Mouse (Mus musculus) midbrain, embryonic 10.5 days (tissue): ENCODE results near the gene Sgms1. TPM values are rescaled to one million over a fixed set of nuclear protein-coding genes. Genes with fewer than 3 reads are reported as not detected.

Source experiments
- DNase-seq: peaks from one replicate; pipeline ENCODE4 v3.0.0-alpha.2; 2017; ENCODE audit warnings: low spot score
- H3K27ac ChIP-seq: fragments of 300-500 bp; sonication (generic); replicated peaks from 2 replicates; pipeline ENCODE4 v1.5.1; 2016; ENCODE audit warnings: mild to moderate bottlenecking
- H3K27me3 ChIP-seq: fragments of 300-500 bp; sonication (generic); 2 replicates; pipeline ENCODE4 v1.6.1; 2016; ENCODE audit warnings: low read depth, mild to moderate bottlenecking; ENCODE audit not compliant: poor library complexity, severe bottlenecking
- H3K36me3 ChIP-seq: fragments of 300-500 bp; sonication (generic); 2 replicates; pipeline ENCODE4 v1.6.1; 2016; ENCODE audit warnings: mild to moderate bottlenecking, moderate library complexity
- H3K4me1 ChIP-seq: fragments of 300-500 bp; sonication (generic); 2 replicates; pipeline ENCODE4 v1.6.1; 2016
- H3K4me3 ChIP-seq: fragments of 300-500 bp; sonication (generic); 2 replicates; pipeline ENCODE4 v1.5.1; 2016; ENCODE audit warnings: mild to moderate bottlenecking, moderate library complexity
- H3K9me3 ChIP-seq: fragments of 300-500 bp; sonication (generic); replicated peaks from 2 replicates; pipeline ENCODE4 v1.6.1; 2016; ENCODE audit warnings: mild to moderate bottlenecking
- WGBS: fragments of 180-500 bp; shearing (Covaris S2); methylation state at CpG from one replicate; pipeline ENCODE4 v1.1.7; 2016; 5-methylcytosine and 5-hydroxymethylcytosine counted together
- polyA plus RNA-seq: library from polyadenylated mRNA; unstranded; fragments of >200 nt; fragmentation: Nextera tagmentation; extraction: Ambion mirVana; gene quantifications from 2 replicates; pipeline ENCODE4 v1.2.1, GENCODE M21; 2016

Gene Sgms1
- polyA plus RNA-seq, 1 experiment from 2014 or later = 13.1 TPM

DNA sequence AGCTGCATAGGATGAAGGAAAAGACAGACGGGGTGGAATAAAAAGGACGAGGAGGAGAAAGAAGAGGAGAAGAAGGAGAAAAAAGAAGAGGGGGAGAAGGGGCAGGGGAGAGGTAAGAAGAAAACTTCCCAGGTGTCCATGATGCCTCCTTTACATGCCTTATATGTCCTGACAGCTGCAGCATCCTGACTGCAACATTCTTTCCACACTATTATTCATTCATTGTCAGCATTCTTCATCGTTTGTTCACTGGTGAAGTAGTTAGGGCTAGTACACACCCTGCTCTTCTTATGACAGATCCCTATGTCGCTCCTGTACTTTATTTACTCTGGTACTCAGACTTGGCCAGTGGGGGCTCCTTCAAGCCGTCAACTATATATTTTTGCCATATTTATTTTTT, 98.4 kb downstream of the Sgms1 start:
- whole genome bisulfite sequencing = 89% methylated on average over 5 of the region's 5 CpGs
- no peak for DNase-seq
- H3K27me3 ChIP-seq = no peaks in the 10 kb centered on the region
- H3K4me3 ChIP-seq = no peak overlapping the region
- H3K9me3 ChIP-seq = no peaks in the 10 kb centered on the region
- no peak overlapping the region for H3K27ac ChIP-seq
- H3K36me3 ChIP-seq = no peaks in the 10 kb centered on the region
- peaks cover 25% of the 10 kb centered on the region for H3K4me1 ChIP-seq

DNA sequence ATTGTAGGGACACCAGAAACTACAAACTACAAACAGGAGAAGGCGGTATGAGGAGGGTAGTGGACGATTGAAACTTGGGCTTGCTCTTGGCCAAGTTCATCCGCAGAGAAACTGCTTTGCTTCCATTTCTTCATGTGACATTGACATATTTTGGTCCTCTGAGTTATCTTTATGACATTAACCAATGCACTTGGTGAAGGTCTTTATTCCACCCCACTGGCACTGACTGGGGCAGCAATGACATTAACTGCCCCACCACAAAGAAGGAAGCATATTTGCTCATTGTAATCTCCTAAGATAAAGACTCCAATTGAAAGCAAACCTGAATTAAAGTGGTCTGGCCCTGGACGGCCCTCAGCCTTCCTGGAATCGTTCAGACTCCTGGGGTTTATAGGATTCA, 100.6 kb downstream of the Sgms1 start:
- H3K4me3 ChIP-seq = no peak overlapping the region
- H3K4me1 ChIP-seq = peaks cover 25% of the 10 kb centered on the region
- H3K36me3 ChIP-seq = no peaks in the 10 kb centered on the region
- 69% methylated on average over 5 of the region's 5 CpGs for WGBS
- H3K27me3 ChIP-seq = no peaks in the 10 kb centered on the region
- H3K27ac ChIP-seq = no peak overlapping the region
- no peaks in the 10 kb centered on the region for H3K9me3 ChIP-seq
- DNase-seq = no peak

DNA sequence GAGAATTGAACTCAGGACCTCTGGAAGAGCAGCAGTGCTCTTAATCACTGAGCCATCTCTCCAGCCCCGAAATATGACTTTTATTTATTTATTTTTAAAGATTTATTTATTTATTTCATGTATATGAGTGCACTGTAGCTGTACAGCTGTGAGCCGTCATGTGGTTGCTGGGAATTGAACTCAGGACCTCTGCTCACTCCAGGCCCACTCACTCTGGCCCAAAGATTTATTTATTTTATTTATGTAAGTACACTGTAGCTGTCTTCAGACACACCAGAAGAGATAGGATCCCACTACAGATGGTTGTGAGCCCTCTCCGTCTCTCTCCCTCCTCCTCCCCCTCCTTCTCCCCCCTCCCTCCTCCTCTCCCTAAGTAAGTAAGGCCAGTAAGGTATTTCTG, 101.7 kb downstream of the Sgms1 start:
- Histone ChIP-seq H3K27me3 (no peaks in the 10 kb centered on the region), H3K4me1 (peaks cover 14% of the 10 kb centered on the region), H3K36me3 (no peaks in the 10 kb centered on the region), H3K4me3 (no peak overlapping the region), H3K27ac (no peak overlapping the region), H3K9me3 (no peaks in the 10 kb centered on the region)
- 75% methylated on average over 3 of the region's 3 CpGs for WGBS
- no peak for DNase-seq

- Histone ChIP-seq H3K27me3 (no peaks in the 10 kb centered on the region), H3K9me3 (no peaks in the 10 kb centered on the region), H3K4me1 (peaks cover 14% of the 10 kb centered on the region), H3K36me3 (no peaks in the 10 kb centered on the region), H3K27ac (no peak overlapping the region), H3K4me3 (no peak overlapping the region)
- no peak for DNase-seq
- WGBS = 88% methylated on average over 3 of the region's 3 CpGs
These were observed 104.1 kb downstream of the Sgms1 start for GRCm38 (mm10) chr19:32285455-32285831.

- Histone ChIP-seq H3K4me1 (peaks cover 14% of the 10 kb centered on the region), H3K27me3 (no peaks in the 10 kb centered on the region), H3K9me3 (no peaks in the 10 kb centered on the region), H3K36me3 (no peaks in the 10 kb centered on the region), H3K27ac (no peak overlapping the region), H3K4me3 (no peak overlapping the region)
- no peak for DNase-seq
- 91% methylated on average over 5 of the region's 5 CpGs for WGBS
These were observed 104.6 kb downstream of the Sgms1 start for GRCm38 (mm10) chr19:32284681-32285454.

GRCm38 (mm10) chr19:32281917-32282316, 107.6 kb downstream of the Sgms1 start:
- Histone ChIP-seq H3K27me3 (no peaks in the 10 kb centered on the region), H3K9me3 (no peaks in the 10 kb centered on the region), H3K4me1 (no peaks in the 10 kb centered on the region), H3K27ac (no peak overlapping the region), H3K36me3 (no peaks in the 10 kb centered on the region), H3K4me3 (no peak overlapping the region)
- 75% methylated on average over 4 of the region's 4 CpGs for WGBS
- DNase-seq = no peak

DNA sequence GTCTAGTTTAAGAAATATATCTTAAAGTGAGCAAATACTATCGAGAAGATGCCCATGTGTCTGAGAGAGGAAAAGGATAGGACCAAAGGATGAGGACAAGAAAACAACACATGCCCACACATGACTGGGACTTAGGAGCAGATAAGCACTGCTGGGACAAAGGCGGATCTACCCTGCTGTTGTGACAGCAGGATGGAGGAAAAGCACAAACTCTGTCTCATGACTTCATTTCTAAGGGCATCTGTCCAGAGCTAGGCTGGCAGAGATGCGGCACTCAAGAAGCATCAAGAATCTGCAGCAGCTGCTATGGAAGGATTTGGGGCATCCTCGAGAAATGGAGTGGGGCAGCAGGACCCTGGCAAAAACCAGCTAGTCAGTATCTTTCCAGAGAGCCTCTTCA, 109.1 kb downstream of the Sgms1 start:
- Histone ChIP-seq H3K27ac (no peak overlapping the region), H3K27me3 (no peaks in the 10 kb centered on the region), H3K4me1 (peaks cover 5% of the 10 kb centered on the region; the same call in 1 of the 2 replicates), H3K36me3 (no peaks in the 10 kb centered on the region), H3K4me3 (no peak overlapping the region), H3K9me3 (no peaks in the 10 kb centered on the region)
- no peak for DNase-seq
- 85% methylated on average over 4 of the region's 4 CpGs for WGBS

GRCm38 (mm10) chr19:32279400-32279799, 110.1 kb downstream of the Sgms1 start:
- no peaks in the 10 kb centered on the region for H3K36me3 ChIP-seq
- no peak overlapping the region for H3K4me3 ChIP-seq
- no peak for DNase-seq
- H3K27ac ChIP-seq = no peak overlapping the region
- 94% methylated on average over 6 of the region's 6 CpGs for WGBS
- H3K9me3 ChIP-seq = no peaks in the 10 kb centered on the region
- H3K27me3 ChIP-seq = no peaks in the 10 kb centered on the region
- H3K4me1 ChIP-seq = peaks cover 5% of the 10 kb centered on the region; the same call in 1 of the 2 replicates

DNA sequence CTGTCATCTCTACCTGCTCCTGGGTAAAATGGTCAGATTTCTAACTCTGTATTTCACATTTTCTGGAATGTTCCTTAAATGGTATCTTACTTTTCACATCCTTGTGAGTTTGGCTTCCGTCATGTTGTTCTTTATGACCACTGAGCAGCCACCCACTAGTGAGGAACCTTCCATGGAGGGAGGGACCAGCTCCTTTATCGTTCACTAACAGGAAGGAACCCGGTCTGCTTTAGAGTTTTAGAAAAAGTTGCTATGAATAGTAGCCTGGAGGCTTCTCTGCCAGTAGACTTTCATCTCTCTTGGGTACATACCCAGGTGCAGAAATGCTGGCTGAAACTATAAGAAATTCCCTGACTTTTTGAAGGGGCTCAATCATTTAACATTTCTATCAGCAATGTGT, 111.6 kb downstream of the Sgms1 start:
- no peak overlapping the region for H3K4me3 ChIP-seq
- H3K27me3 ChIP-seq = no peaks in the 10 kb centered on the region
- DNase-seq = no peak
- H3K27ac ChIP-seq = no peak overlapping the region
- H3K36me3 ChIP-seq = no peaks in the 10 kb centered on the region
- peaks cover 5% of the 10 kb centered on the region; the same call in 1 of the 2 replicates for H3K4me1 ChIP-seq
- 94% methylated on average over 3 of the region's 3 CpGs for WGBS
- H3K9me3 ChIP-seq = no peaks in the 10 kb centered on the region

DNA sequence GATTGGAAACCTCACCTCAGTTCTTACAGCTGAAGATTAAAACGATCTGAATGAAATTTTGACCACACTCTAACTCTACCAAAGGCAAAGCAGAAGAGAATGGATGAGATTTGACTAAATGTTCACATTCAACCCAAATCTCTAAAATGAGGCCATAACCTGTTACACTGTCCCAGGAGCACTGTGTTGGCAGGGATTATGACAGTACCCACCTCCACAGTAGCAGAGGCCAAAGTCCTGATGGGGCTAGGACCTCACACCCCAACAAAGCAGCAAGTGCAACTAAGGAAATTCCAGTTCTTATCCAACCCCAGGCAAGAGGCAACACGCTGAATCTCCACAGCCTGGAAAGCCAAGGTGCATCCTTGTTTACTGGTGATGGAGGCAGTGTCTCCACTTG, 112.2 kb downstream of the Sgms1 start:
- 90% methylated on average over 2 of the region's 2 CpGs for WGBS
- H3K4me3 ChIP-seq = no peak overlapping the region
- no peaks in the 10 kb centered on the region for H3K9me3 ChIP-seq
- H3K27ac ChIP-seq = no peak overlapping the region
- H3K4me1 ChIP-seq = peaks cover 5% of the 10 kb centered on the region; the same call in 1 of the 2 replicates
- H3K27me3 ChIP-seq = no peaks in the 10 kb centered on the region
- H3K36me3 ChIP-seq = no peaks in the 10 kb centered on the region
- DNase-seq = no peak

GRCm38 (mm10) chr19:32276817-32277216, 112.7 kb downstream of the Sgms1 start:
- H3K9me3 ChIP-seq = no peaks in the 10 kb centered on the region
- no peaks in the 10 kb centered on the region for H3K36me3 ChIP-seq
- WGBS = 82% methylated on average over 8 of the region's 8 CpGs
- H3K27me3 ChIP-seq = no peaks in the 10 kb centered on the region
- no peak overlapping the region for H3K4me3 ChIP-seq
- DNase-seq = no peak
- peaks cover 5% of the 10 kb centered on the region; the same call in 1 of the 2 replicates for H3K4me1 ChIP-seq
- no peak overlapping the region for H3K27ac ChIP-seq

- H3K27ac ChIP-seq = no peak overlapping the region
- no peak for DNase-seq
- no peaks in the 10 kb centered on the region for H3K36me3 ChIP-seq
- H3K4me3 ChIP-seq = no peak overlapping the region
- 79% methylated on average over 5 of the region's 5 CpGs for whole genome bisulfite sequencing
- peaks cover 5% of the 10 kb centered on the region; the same call in 1 of the 2 replicates for H3K4me1 ChIP-seq
- no peaks in the 10 kb centered on the region for H3K9me3 ChIP-seq
- H3K27me3 ChIP-seq = no peaks in the 10 kb centered on the region
These were observed 113.3 kb downstream of the Sgms1 start for GRCm38 (mm10) chr19:32276263-32276662.

GRCm38 (mm10) chr19:32275068-32275925, 114.2 kb downstream of the Sgms1 start:
- Histone ChIP-seq H3K4me3 (no peak overlapping the region), H3K27me3 (no peaks in the 10 kb centered on the region), H3K4me1 (peaks cover 5% of the 10 kb centered on the region; the same call in 1 of the 2 replicates), H3K27ac (no peak overlapping the region), H3K9me3 (no peaks in the 10 kb centered on the region), H3K36me3 (no peaks in the 10 kb centered on the region)
- DNase-seq = no peak
- 85% methylated on average over 14 of the region's 14 CpGs for WGBS
